Mouse (Mus musculus): ENCODE data around the gene Usp49.
"Not testable (repeated sequence)": the region's sequence is repeated elsewhere in the genome, so short reads cannot be mapped to it uniquely, and the experiment has no call there.

Gene Usp49

DNA sequence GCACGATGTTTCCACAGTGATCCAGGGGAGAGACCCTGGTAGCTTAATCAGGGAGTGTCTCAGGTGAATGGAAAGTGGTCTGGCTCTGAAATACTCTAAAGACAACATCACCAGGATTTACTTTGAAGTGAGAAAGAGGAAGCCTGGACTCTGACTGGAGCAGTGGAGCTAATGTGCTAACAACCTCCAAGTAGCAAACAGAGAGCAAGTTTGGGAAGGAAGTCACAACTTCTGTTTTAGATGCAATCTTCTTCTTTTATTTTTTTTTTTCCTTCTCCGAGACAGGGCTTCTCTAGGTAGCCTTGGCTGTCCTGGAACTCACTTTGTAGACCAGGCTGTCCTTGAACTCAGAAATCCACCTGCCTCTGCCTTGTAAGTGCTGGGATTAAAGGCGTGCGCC is 21.3 kb upstream of the Usp49 start:
- DNase-seq (ENCODE audit: extremely low read depth, low read depth, low spot score), result no peak

DNA sequence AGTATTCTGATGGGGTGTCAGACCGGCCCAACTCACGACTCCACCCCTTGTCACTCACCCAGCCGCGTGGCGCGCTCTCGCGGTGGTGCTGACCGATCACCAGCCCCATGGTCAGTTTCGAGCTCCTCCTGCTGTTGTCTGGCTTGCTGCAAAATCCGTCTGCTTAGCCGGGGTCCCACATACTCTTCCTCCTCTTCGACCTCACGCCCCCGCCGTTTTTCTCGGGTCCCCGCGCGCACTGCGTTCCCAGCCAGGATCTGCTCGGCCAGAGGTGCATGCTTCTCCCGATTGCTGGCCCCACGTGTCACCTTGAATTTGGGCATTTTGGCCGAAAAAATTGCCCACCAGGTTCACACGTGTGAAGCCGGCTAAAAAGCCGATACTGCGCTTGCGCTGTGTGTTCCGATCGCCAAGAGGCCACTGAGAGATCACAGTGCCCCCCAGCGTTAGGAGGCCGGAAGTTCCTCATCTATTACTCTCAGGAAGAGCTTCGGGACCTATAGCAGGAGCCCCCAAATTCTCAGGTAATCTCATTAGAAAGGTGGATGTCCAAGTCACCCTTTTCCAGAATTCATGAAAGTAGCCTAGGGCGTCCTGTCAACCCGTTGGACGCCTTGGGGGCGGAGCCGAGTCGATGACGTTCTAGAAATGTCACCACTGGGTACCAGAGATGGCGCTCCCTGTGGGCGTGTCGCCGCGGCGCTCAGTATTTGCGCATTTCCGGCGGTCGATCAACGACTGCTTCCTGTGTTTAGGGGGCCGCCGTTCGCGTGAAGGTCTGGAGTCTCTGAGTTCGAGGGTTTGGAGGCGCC is 19.4 kb upstream of the Usp49 start, which contains the start of the genes Bysl, Med20 and Gm20517:
TSS of gene Bysl (minus strand) at position 644 of the 812 bp plus-strand sequence.
TSS of gene Med20 (plus strand) at position 734 of the 812 bp plus-strand sequence.
TSS of gene Gm20517 (plus strand) at position 741 of the 812 bp plus-strand sequence.
- no peak for DNase-seq (ENCODE audit: extremely low read depth, low read depth, low spot score)

DNA sequence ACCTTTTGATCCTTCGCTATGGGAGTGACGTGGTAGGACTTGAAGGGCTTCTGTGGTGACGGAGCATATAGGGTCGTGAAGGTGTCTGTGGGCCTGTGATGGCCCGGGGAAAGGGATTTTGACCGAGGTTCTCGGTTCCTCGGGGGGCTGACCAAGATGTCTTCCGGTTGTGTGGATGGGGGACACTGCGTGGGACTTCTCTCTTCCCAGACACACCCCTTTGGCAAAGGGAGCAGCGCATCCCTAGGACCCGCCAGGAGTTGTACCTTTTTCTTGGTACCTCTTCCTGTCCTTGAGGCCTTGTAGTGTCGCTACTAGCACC is 18.9 kb upstream of the Usp49 start:
- DNase-seq (ENCODE audit: extremely low read depth, low read depth, low spot score), result no peak

DNA sequence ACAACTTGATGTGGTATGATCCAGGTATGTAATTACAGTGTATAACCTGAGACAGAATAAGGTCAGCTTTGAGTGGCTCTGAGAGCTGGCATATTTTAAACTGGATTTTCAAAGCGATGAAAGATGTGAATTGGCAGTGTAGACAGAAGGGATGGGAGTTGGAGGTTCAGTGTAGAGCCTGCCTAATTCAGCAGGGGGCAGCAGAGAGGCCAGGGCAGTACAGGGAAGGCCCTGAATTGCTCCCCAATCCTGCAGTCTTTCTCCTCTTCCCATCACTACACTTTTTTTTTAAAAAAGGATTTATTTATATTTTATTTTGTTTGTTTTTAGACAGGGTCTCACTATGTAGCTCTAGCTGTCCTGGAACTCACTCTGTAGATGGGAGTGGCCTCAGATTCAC is 16.5 kb upstream of the Usp49 start:
- no peak for DNase-seq (ENCODE audit: extremely low read depth, low read depth, low spot score)

DNA sequence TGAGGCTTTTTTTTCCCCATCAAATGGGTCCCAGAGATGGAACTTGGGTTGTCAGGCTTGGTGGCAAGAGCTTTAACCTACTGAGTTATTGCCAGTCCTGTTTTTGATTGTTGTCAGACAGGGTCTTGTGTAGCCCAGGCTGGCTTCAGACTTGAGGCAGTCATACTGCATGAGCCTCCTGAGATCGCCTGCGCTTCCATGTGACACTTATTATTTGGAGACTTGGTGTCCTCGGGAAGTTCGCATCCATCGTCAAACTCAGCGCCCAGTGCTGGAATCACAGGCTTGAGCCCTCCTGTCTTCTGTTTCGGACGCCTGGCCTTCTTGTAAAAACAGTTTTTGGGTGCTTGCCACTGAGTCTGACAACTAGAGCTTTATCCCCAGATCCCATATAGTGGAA is 14.4 kb upstream of the Usp49 start:
- no peak for DNase-seq (ENCODE audit: extremely low read depth, low read depth, low spot score)

DNA sequence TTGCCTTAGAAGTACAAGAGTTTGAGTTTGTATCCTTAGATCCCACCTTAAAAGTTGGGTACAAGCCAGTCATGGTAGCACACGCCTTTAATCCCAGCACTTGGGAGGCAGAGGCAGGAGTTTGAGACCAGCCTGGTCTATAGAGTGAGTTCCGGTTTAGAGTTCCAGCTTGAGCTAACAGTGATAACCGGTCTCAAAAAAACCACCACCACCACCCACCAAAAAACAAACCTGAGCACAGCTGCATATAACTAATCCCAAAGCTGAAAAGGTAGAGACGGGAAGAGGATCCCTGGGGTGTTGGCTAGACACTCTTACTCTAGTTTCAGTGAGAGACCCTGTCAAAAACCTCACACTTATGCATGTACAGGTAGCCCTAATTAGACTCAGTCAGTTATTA is 13.8 kb upstream of the Usp49 start:
- no peak for DNase-seq (ENCODE audit: extremely low read depth, low read depth, low spot score)

DNA sequence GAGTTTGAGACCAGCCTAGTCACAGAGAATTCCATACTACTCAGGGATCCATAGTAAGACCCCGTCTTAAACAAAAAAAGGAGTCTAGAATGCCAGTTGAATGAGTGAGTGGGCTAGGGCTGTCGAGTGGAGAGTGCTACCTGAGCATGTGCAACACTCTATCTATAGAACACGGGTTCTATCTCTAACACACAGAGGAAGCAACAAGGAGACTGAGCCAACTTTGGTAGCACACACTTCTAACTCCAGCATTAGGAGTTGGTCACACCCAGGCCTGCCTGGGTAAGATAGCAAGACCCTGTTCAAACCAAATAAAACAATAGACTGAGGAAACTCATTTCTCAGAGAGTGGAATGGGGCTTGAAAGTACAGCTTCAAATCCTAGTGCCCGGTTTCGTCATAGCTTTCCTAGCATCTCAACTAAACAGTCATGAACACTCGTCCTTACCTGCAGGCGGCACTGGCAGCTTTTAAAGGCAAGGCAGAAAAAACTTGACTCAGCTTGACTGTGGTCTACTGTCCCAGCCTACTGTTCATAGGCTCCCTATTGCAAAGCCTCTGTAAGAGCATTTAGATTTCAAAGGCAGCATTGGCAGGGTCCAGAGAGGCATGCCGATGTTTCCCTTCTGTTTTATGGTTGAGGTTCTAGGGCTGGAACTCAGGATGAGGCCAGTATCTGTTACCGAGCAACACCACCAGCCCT is 12.7 kb upstream of the Usp49 start:
- DNase-seq (ENCODE audit: extremely low read depth, low read depth, low spot score), result no peak

DNA sequence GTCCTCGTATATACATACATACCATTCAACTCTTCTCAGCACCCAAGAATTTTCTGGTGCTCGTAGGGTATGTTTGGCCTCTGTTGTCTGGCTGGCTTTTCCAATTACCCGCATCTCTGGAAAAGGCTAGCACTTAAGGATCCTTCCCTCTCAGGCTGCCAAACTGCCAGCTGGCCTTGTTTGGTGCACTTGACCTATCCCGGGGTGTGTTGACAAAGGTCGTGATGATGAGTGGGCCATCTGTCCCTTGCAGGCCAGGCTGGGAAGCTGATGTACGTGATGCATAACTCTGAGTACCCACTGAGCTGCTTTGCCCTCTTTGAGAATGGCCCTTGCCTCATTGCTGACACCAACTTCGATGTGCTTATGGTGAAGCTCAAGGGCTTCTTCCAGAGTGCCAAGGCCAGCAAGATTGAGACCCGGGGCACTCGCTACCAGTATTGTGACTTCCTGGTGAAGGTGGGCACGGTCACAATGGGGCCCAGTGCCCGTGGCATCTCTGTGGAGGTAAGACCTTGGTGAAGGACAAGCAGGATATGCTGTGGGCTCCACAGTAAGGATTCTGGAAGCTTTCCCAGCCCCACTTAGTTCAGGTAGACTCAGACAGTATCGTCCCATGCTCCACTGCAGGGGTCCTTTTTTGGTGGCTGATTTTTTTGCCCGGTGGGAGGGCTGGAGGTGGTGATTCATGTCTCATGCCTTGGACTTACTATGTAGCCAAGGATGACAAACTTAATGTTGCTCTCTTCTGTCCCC is 11.8 kb upstream of the Usp49 start:
- no peak for DNase-seq (ENCODE audit: extremely low read depth, low read depth, low spot score)

DNA sequence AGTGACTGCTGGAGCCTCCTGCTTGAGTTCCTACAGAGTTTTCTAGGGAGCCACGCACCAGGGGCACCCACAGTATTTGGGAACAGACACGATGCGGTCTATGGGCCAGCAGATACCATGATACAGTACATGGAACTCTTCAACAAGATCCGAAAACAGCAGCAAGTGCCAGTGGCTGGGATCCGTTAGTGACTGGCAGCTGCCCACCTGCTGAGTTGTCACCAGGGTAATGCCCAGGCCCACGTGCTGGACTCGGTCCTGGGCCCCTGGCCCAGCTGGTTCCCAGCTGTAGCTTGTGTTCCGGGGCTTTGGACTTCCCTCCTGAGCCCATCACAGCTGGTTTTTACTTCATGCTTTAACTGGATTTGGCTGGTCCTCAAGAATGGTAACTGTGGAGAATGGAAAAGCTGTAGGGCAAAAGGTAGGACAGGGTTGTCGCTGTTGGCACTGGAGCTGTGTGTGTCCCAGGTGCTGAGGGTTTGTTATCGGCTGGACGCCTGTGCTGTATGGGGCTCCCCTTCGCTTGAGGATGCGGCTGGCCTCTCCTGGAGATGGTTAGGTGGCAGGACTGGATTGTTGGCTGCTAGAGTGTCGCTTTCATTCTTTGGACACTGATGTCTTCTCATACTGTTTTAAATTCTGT is 7.5 kb upstream of the Usp49 start:
- no peak for DNase-seq (ENCODE audit: extremely low read depth, low read depth, low spot score)

DNA sequence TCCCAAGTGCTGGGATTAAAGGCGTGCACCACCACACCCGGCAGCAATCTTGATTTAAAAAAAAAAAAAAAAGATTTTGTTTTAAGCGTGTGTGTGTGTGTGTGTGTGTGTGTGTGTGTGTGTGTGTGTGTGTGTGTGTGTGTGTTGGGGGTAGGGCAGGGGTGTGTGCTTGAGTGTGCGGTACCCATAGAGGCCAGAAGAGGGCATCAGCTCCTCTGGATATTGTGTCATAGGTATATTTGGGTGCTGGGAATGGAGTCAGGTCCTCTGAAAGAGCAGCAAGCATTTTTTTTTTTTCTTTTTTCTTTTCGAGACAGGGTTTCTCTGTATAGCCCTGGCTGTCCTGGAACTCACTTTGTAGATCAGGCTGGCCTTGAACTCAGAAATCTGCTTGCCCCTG is 5.9 kb upstream of the Usp49 start:
- DNase-seq (ENCODE audit: extremely low read depth, low read depth, low spot score), result not testable (repeated sequence)

DNA sequence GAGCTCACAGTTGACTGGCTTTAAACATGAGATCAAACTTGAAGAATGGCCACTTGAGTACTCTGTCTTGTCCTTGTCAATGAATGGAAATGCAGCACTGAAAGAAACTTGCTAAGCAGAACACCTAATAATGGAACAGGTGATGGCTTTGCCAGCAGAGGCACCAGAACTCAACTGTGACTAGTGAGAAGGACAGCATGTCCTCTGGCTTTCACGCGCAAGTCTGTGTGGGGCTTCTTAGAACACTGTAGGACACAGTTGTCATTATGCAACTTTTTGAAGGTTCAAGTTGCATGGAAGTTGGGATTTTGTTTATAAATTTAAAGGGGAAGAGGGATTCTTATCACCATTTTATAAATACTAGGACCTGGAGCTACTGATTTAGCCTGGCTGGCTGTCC is 5.4 kb upstream of the Usp49 start:
- DNase-seq (ENCODE audit: extremely low read depth, low read depth, low spot score), result no peak

DNA sequence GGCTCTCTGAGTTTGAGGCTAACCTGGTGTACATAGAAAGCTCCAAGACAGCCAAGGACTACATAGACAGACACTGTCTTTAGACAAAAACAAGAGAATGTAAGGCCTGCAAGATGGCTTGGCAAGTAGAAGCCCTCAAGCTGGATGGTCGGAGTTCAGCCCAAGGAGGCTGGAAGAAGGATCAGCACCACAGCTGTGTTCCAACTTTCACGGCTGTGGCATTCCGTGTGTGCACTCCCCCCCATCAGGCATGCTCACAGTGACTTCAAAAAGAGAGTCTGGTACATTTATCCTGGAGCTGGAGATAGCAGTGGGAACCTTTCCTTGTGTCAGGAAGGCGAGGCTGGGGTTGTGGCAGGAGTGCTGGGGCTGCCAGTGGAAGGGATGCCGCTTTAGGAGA is 4.5 kb upstream of the Usp49 start:
- no peak for DNase-seq (ENCODE audit: extremely low read depth, low read depth, low spot score)

DNA sequence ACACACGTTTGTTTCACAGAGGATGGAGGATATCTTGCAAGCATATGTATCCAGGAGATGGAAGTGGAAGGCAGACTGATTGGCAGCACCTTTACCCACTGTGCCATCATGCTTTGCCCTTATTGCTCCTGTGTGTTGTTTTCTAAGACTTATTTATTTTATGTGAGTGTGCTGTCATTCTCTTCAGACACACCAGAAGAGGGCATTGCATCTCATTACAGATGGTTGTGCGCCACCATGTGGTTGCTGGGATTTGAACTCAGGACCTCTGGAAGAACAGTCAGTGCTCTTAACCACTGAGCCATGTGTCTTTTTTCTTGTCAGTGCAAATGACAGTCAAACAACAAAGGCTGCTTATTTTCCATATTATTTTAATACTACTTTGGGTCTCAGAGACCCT is 2.7 kb upstream of the Usp49 start:
- no peak for DNase-seq (ENCODE audit: extremely low read depth, low read depth, low spot score)

DNA sequence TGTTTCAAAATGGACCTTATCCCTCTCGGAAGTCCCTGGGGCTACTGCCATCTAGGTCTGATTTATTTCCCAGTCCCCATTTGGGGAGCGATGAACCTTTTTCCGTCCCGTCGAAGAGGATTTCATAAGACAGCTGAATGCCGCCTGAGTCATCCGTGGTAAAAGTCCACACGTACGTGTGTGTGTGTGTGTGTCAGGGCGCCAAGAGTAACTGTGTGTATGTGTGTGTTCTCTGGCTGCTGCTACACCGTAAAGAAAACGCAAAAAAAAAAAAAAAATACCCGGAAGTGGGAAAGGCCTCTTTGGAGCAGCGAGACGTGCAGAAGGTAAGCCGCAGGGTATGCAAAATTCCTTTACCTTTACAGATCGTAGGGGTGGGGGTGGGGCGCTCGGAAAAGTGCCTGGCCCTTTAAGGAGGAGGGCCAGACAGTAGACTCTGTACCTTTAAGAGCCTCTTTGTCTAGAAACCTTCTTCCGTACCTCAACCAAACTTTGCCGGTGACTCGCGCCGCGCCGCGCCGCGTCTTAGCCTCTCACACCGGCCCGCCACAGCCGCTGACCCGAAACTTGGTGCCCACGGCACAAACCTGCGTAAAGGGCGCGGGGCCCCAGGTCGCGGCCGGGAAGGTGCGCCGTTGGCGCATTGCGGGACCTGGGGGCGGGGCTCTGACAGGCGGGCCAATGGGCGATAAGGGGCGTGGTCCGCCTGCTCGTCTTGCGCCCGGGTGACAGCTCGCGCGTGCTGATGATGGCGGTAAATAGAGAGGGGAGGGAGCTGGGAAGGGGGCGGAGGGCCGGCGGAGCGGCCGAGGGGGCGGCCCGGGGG is 1.4 kb upstream of the Usp49 start:
- DNase-seq (ENCODE audit: extremely low read depth, low read depth, low spot score), result no peak

DNA sequence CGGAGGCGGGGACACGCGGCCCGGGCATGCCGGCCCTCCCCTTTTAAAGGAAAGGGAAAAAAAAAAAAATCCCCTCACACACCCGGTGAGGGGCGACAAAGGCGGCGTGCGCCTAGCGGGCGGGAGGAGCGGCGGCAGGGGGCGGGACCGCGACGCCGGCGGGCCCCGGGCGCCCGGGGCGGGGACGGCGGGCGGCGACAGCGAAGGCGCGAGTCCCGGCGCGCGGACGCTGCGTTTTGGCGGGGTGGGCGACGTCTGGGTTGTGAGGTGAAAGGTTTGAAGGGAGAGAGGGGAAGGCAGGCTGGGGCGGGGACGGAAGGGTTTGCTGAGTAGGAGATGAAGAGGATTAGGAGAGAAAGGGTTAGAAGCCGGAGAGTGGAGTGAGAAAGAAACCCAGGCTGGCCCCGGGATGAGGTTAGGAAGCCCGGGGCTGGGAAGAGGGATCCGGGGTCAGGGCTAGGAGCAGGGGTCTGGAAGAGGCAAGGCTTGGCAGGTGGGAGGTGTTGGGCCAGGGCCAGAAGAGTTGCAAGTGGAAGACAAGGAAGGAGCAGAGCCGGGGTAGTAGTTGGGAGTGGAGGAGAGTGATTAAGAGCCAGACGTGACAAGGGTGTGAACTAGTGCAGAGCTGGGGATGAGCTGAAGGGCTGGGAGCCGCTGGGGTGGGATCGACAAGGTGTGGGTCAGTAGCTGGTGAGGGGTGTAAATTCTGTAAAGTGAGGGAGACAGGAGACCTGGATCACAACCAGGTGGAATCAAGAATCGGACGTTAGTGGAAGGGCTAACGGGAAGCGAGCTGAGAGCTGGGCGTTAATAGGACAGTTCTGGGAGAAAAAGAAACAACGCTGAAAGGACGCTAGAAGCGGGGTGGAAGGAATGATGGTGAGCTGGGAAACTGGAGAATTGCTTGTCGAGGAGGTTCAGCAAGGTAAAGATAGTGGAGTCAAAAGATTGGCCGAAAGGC is 493 bp upstream of the Usp49 start:
- DNase-seq (ENCODE audit: extremely low read depth, low read depth, low spot score), result no peak

DNA sequence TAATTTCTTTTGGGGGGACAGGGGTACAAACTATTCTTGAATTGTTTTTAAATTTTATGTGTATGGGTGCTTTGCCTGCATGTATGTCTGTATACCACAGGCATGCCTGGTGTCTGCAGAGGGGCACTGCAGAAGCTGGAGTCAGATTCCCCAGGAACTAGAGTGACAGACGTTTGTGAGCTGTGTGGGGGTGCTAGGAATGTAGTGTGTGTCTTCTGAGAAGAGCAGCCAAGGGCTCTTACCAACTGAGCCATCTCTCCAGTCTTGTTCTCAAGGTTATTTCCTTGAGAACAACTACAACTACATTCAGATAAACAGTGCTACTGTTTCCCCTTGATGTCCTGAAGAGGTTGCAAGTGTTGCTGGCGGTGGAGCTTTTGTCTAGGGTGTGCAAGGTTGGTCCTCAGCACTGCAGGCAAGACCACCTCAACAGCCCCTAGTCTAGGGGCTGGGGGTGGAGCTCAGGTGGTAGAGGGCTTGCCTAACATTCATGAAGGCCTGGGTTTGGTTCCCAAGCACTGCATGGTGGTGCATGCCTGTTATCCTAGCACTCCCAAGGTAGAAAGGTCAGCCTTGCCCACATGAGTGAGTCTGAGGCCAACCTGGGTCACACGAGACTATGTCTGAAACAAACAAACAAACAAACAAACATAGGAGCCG is 1.8 kb downstream of the Usp49 start:
- DNase-seq (ENCODE audit: extremely low read depth, low read depth, low spot score), result no peak

DNA sequence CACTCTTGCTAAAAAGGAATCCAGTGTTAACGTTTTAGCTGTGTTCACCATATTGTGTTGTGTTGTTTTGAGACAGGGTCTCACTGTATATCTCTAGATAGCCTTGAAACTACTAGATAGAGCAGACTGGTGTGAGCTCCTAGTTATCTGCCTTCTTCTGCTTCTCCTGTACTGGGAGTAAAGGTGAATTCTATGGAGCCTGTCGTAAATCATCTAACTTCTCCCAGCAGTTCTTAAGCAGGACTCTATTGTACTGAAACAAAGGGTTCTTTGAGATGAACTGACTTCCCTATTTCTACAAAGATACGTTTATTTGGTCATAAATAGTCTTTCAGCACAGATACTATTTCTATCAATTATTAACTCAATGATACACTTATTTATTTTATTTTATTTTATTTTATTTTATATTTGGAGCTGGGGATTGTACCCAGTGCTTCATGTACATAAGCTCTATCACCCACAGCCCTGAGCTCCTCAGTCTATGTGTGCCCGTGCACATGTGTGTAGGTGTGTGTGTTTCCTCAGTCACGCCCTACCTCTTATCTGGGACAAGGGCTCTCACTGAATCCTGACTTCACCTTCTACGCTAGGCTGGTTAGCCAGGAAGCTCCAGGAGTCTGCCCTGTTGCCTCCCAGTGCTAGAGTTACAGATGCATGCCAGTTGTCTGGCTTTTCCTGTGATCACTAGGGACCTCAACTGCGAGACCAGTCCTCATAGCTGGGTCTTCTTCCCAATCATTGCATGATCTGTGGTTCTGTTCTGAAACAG is 3.7 kb downstream of the Usp49 start:
- no peak for DNase-seq (ENCODE audit: extremely low read depth, low read depth, low spot score)

DNA sequence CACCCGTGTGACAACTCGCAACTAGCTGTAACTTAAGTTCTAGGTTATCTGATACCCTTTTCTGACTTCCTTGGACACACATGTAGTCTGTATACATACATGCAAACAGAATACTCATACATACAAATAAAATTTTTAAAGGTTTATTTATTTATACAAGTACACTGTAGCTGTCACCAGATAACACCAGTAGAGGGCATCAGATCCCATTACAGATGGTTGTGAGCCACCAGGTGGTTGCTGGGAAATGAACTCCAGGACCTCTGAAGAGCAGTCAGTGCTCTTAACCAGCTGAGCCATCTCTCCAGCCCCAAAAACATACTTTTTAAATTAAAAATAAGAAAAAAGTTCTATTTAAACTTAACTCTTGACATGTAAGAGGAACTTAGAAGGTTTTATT is 12.5 kb downstream of the Usp49 start:
- DNase-seq (ENCODE audit: extremely low read depth, low read depth, low spot score), result no peak

All from fat pad, adult 2 months (tissue).